Mouse (Mus musculus) heart, adult 2 months (tissue): ENCODE data around the gene Gm11077. TPM values are rescaled to one million over a fixed set of nuclear protein-coding genes. Genes with fewer than 3 reads are reported as not detected.
A peak's percentile ranks its signal among the peaks of the same experiment; 100 is the strongest.

Experiments used
- DNase-seq, 2 experiments: peaks; one replicate each; pipeline ENCODE4 v3.0.0; 2021
- H3K27ac ChIP-seq: fragments of 200-600 bp; 2 replicates; pipeline ENCODE4 v1.8.1; 2022
- H3K27me3 ChIP-seq: fragments of 200-500 bp; 2 replicates; pipeline ENCODE4 v1.6.1; 2012; ENCODE audit warnings: mild to moderate bottlenecking, low read length, inconsistent platforms, mixed read lengths; ENCODE audit not compliant: control insufficient read depth, insufficient read depth
- H3K36me3 ChIP-seq: fragments of 200-500 bp; 2 replicates; pipeline ENCODE4 v1.6.1; 2012; ENCODE audit warnings: low read length, inconsistent platforms; ENCODE audit not compliant: control insufficient read depth, insufficient read depth
- H3K4me1 ChIP-seq: fragments of 200-500 bp; 2 replicates; pipeline ENCODE4 v1.6.1; 2011; ENCODE audit warnings: low read length; ENCODE audit not compliant: control insufficient read depth, insufficient read depth
- H3K4me3 ChIP-seq: fragments of 200-600 bp; 2 replicates; pipeline ENCODE4 v1.8.1; 2022
- H3K79me2 ChIP-seq: fragments of 200-500 bp; replicated peaks from 2 replicates; pipeline ENCODE4 v1.6.1; 2012; ENCODE audit warnings: mild to moderate bottlenecking, inconsistent platforms, low read length, moderate library complexity, mixed read lengths; ENCODE audit not compliant: control insufficient read depth, insufficient read depth
- H3K9ac ChIP-seq: fragments of 200-500 bp; 2 replicates; pipeline ENCODE4 v1.6.1; 2012; ENCODE audit warnings: low read depth, mild to moderate bottlenecking, control low read depth, inconsistent platforms, low read length, mixed read lengths
- CTCF ChIP-seq: fragments of 200-600 bp; IDR thresholded peaks from 2 replicates; pipeline ENCODE4 v1.8.1; 2022; ENCODE audit warnings: antibody characterized with exemption, mild to moderate bottlenecking, moderate library complexity
- EP300 ChIP-seq: fragments of 200-500 bp; IDR thresholded peaks from 2 replicates; pipeline ENCODE4 v1.6.1; 2011; ENCODE audit warnings: low read depth, low read length, control low read depth; ENCODE audit not compliant: insufficient read depth
- POLR2A ChIP-seq: fragments of 200-500 bp; IDR thresholded peaks from 2 replicates; pipeline ENCODE4 v1.6.1; 2011; ENCODE audit warnings: mild to moderate bottlenecking, low read depth, low read length, control low read depth; ENCODE audit not compliant: insufficient read depth
- whole genome bisulfite sequencing: fragments of 180-500 bp; shearing (Covaris S2); methylation state at CpG from one replicate; pipeline ENCODE4 v1.1.7; 2018; 5-methylcytosine and 5-hydroxymethylcytosine counted together
- intact Hi-C: fragments of 180-260 bp; cut with DNase I; formaldehyde crosslinking; loops from one replicate; pipeline ENCODE4 v1.15.1; 2025
- polyA plus RNA-seq: library from polyadenylated mRNA; depleted of rRNA; stranded (reverse); fragments of >200 nt; gene quantifications from 2 replicates; pipeline ENCODE4 v1.2.3, GENCODE M21; 2012; rRNA removed
- total RNA-seq, 2 experiments: library from RNA; stranded (reverse); gene quantifications; 2 replicates each; pipeline ENCODE4 v1.2.3; 2021

The Gm11077 gene
- total and polyA plus RNA-seq, 3 experiments: not detected

DNA sequence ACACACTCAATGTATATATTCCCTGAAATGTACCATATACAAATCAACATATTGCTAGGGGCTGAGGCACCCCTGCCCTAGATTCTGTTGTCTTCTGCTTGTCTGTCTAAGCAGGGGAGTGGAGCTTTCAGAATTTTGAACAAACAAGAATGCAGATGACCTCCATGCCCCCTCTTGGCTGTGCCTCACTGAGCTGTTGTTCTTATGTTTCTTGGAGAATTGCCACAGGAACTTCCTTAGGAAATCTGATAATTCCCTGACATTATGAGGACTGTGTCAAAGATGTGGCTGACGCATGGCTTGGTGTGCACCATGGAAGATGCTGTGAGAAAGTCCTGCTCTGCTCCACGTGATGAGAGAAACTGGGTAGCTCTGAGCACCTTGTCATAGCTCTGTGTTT lies 57.0 kb downstream of the Gm11077 start:
- intact Hi-C loops: no loop called here
- Histone ChIP-seq H3K27me3 (no peaks in the 10 kb centered on the region), H3K4me1 (peaks cover 2% of the 10 kb centered on the region), H3K27ac (no peak overlapping the region), H3K9ac (no peak overlapping the region), H3K79me2 (no peaks in the 10 kb centered on the region), H3K36me3 (no peaks in the 10 kb centered on the region), H3K4me3 (no peak overlapping the region)
- 45% methylated on average over 2 of the region's 2 CpGs for WGBS
- DNase-seq: peak in 1 of 2 experiments; percentile 4
- TF ChIP-seq CTCF (no peak), POLR2A (no peak), EP300 (no peak)

- Histone ChIP-seq H3K9ac (no peak overlapping the region), H3K4me3 (no peak overlapping the region), H3K79me2 (no peaks in the 10 kb centered on the region), H3K4me1 (peaks cover 2% of the 10 kb centered on the region), H3K36me3 (no peaks in the 10 kb centered on the region), H3K27me3 (no peaks in the 10 kb centered on the region), H3K27ac (no peak overlapping the region)
- no peak for TF ChIP-seq POLR2A
- TF ChIP-seq EP300: no peak
- TF ChIP-seq CTCF: peak; percentile 63
- intact Hi-C loops: no loop called here
- DNase-seq: no peak
- WGBS: 36% methylated on average over 3 of the region's 3 CpGs
These were observed 60.8 kb downstream of the Gm11077 start for GRCm38 (mm10) chr6:140789850-140790249.

GRCm38 (mm10) chr6:140793676-140794262 lies 64.7 kb downstream of the Gm11077 start:
- H3K36me3 ChIP-seq: no peaks in the 10 kb centered on the region
- intact Hi-C loops: no loop called here
- 88% methylated on average over 6 of the region's 6 CpGs for WGBS

GRCm38 (mm10) chr6:140798841-140799240 lies 69.8 kb downstream of the Gm11077 start:
- Histone ChIP-seq H3K9ac (no peak overlapping the region), H3K4me1 (no peaks in the 10 kb centered on the region), H3K79me2 (no peaks in the 10 kb centered on the region), H3K36me3 (no peaks in the 10 kb centered on the region), H3K27ac (no peak overlapping the region), H3K4me3 (no peak overlapping the region), H3K27me3 (no peaks in the 10 kb centered on the region)
- intact Hi-C loops: no loop called here
- TF ChIP-seq CTCF (peak; percentile 23; the same call in 1 of the 2 replicates), EP300 (no peak), POLR2A (no peak)
- no peak for DNase-seq
- WGBS: 71% methylated on average over 3 of the region's 3 CpGs

More at GRCm38 (mm10) chr6:140793676-140794262, 64.7 kb downstream of the Gm11077 start:
- no peak overlapping the region for H3K4me3 ChIP-seq
- TF ChIP-seq CTCF: no peak
- TF ChIP-seq POLR2A: no peak
- no peak for TF ChIP-seq EP300
- H3K79me2 ChIP-seq: no peaks in the 10 kb centered on the region
- H3K4me1 ChIP-seq: no peaks in the 10 kb centered on the region
- no peak overlapping the region for H3K27ac ChIP-seq
- H3K27me3 ChIP-seq: no peaks in the 10 kb centered on the region
- H3K9ac ChIP-seq: no peak overlapping the region
- DNase-seq: no peak

- WGBS: 77% methylated on average over 16 of the region's 16 CpGs
- H3K79me2 ChIP-seq: no peaks in the 10 kb centered on the region
- no peak overlapping the region for H3K27ac ChIP-seq
- no peak overlapping the region for H3K9ac ChIP-seq
- no peak for DNase-seq
- intact Hi-C loops: no loop called here
- no peak for TF ChIP-seq EP300
- no peak for TF ChIP-seq POLR2A
- H3K4me3 ChIP-seq: no peak overlapping the region
- H3K36me3 ChIP-seq: no peaks in the 10 kb centered on the region
- no peaks in the 10 kb centered on the region for H3K27me3 ChIP-seq
- no peaks in the 10 kb centered on the region for H3K4me1 ChIP-seq
These were observed 70.5 kb downstream of the Gm11077 start for GRCm38 (mm10) chr6:140799435-140800040.

- Histone ChIP-seq H3K4me1 (no peaks in the 10 kb centered on the region), H3K9ac (no peak overlapping the region), H3K36me3 (no peaks in the 10 kb centered on the region), H3K4me3 (no peak overlapping the region), H3K27ac (no peak overlapping the region), H3K27me3 (no peaks in the 10 kb centered on the region), H3K79me2 (no peaks in the 10 kb centered on the region)
- 86% methylated on average over 4 of the region's 4 CpGs for WGBS
- DNase-seq: no peak
- intact Hi-C loops: no loop called here
- TF ChIP-seq CTCF (no peak), POLR2A (no peak), EP300 (no peak)
These were observed 71.5 kb downstream of the Gm11077 start for GRCm38 (mm10) chr6:140800587-140800986.

Other genes starting within 250 kb of the Gm11077 start
- 10 to 100 TPM; 35.3 to 37.5 TPM for gene Aebp2, start 106.6 kb upstream of the Gm11077 start, total RNA-seq
- gene Aebp2, start 106.6 kb upstream of the Gm11077 start, polyA plus RNA-seq: 15.0 and 22.5 TPM in 2 replicates